Mouse (Mus musculus): ENCODE results near the gene Nop14.

Nop14 gene

GRCm38 (mm10) chr5:34659686-34660590 lies at the start of gene Nop14, which contains the start of gene Grk4:
Nop14 (minus strand) TSS chr5:34660148.
Grk4 (plus strand) TSS chr5:34660379.
- in situ Hi-C loops (cut with MboI) = loop anchor here (25.0 kb wide), 1 partner anchor 1023 kb away; the partner anchor contains the start of genes Fam53a and Gm9903

DNA sequence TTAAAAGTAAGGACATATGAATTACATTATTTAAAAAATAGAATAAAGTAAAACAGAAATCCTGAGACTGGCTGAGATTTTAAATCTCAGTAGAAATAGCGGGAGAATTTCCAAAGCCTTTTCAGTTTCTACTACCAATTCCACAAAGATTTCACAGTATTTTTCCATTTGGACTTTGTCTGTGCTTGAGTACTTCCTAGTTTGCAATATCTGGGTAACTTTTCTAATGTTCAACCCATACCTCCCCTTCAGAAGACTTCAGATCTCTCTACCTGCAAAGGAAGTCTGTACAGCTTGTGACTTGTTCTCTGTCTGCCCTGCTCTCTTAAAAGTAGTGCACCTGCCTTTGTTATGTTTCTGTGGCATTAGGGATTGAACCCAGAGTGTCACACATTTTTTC lies 48.5 kb upstream of the Nop14 start:
- in situ Hi-C loops (cut with MboI) = no loop called here

DNA sequence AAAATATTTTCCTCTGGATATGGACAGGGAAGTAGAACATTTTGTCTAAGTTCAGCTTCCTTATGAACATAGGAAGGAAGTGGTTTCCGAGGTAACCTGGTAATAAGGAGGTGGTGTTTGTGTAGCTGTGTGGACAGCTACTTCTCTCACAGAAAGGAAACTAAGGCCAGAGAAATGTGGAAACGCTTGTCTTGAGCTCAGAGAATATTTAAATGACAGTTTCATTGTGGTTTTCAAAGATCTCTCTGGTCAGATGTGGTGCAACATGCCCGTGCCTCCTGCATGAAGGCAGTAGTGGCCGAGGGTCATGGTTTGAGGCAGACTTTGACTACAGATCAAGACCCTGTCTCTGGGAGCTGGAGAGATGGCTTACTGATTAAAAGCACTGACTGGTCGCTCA lies 35.6 kb upstream of the Nop14 start:
- in situ Hi-C loops (cut with MboI) = no loop called here

GRCm38 (mm10) chr5:34692782-34693181 lies 32.8 kb upstream of the Nop14 start:
- in situ Hi-C loops (cut with MboI) = no loop called here

DNA sequence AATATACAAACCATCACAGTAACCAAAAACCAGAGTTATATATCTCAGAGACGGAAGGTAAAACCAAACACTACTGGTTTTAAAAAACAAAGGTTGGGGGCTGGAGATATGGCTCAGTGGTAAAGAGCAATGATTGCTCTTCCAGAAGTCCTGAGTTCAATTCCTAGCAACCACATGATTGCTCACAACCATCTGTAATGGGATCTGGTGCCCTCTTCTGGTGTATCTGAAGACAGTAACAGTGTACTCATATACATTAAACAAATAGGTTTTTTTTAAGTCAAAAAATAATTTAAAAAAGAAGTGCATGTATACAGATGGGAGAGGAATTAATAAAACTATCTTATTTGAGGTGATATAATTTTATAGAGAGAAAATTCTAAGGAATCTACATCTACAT lies 29.9 kb upstream of the Nop14 start:
- in situ Hi-C loops (cut with MboI) = no loop called here

- in situ Hi-C loops (cut with MboI) = loop anchor here (25.0 kb wide), 1 partner anchor 1033 kb away; the partner anchor contains the start of genes Fam53a and Gm9903
Measured at GRCm38 (mm10) chr5:34670280-34670679, 10.3 kb upstream of the Nop14 start.

- in situ Hi-C loops (cut with MboI) = loop anchor here (25.0 kb wide), 1 partner anchor 1032 kb away; the partner anchor contains the start of genes Fam53a and Gm9903
Measured at GRCm38 (mm10) chr5:34669493-34669892, 9.5 kb upstream of the Nop14 start.

DNA sequence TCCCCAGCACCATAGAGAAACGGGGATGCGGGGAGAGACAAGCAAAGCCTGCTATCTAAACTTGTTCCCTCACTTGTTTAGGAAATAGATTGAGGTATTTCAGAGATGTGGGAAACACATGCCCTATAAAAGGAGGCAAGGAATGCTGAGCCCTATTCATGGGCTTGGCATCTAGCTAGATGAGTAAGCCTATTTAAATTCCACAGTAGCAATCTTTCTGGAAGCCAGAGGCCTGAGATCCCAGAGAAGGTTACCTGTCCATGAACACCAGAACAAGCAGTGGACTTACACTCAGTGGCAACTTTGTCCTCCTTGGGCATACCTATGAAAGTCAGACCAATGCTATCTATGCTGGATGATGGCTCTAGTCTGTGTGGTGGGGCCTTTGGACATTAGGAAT lies 3.3 kb upstream of the Nop14 start:
- in situ Hi-C loops (cut with MboI) = loop anchor here (25.0 kb wide), 1 partner anchor 1026 kb away; the partner anchor contains the start of genes Fam53a and Gm9903

DNA sequence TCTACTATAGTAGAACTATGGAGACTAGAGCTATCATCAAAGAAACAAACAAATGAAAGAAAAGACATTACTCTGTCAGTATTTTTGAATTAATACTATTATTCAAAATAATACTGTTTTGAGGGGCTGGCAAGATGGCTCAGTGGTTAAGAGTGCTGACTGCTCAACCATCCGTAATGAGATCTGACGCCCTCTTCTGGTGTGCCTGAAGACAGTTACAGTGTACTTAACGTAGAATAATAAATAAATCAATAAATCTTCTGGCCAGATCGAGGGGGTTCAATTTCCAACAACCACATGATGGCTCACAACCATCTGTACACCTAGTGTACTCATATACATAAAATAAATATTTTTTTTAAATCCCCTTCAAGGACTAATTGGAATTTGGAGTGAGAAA lies 2.0 kb upstream of the Nop14 start:
- in situ Hi-C loops (cut with MboI) = loop anchor here (25.0 kb wide), 1 partner anchor 1025 kb away; the partner anchor contains the start of genes Fam53a and Gm9903

DNA sequence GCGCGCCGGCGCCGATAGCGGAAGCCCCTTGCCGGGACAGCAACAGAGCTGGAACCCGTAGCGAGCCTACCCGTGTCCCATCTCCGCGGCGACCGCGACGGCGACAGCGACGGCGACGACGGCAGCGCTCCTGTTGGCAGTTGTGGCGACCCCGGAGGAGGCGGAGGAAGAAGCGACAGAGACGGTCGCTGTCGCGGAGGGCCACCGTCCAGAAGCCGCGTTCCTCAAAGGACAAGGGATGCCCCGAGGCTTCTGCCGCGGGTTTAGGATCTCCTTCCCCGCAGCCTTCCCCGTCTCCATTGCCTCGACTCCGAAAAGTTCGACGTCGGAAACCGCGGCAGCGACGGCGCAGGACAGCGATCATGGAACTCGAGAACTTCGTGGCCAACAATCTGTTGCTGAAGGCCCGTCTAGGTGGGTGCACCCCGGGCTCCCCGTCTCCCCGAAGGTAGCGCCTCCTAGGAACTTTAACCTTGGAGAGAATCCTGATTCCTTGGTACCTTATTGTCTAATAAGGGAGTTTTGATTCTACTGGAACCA lies 713 bp upstream of the Nop14 start:
- in situ Hi-C loops (cut with MboI) = loop anchor here (25.0 kb wide), 1 partner anchor 1023 kb away; the partner anchor contains the start of genes Fam53a and Gm9903

DNA sequence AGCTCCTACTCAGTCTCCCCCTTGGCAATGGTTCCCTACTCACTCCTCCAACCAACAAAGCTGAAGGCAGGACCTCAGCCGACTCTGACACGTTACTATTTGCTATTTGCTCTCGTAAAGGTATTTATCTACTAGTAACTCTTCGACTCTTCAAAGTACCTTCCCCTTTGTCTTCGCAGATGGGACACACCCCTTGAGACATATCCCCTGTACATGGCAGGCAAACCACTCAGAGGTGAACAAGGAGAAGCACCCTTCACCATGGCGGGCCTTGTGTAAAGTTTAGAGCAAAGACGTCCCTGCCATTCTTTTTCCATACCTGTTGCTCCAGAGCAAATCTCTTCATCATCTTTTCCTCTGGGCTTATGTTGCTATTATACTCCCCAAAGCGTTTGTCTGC lies 2.4 kb downstream of the Nop14 start:
- in situ Hi-C loops (cut with MboI) = loop anchor here (25.0 kb wide), 1 partner anchor 1020 kb away; the partner anchor contains the start of genes Fam53a and Gm9903

DNA sequence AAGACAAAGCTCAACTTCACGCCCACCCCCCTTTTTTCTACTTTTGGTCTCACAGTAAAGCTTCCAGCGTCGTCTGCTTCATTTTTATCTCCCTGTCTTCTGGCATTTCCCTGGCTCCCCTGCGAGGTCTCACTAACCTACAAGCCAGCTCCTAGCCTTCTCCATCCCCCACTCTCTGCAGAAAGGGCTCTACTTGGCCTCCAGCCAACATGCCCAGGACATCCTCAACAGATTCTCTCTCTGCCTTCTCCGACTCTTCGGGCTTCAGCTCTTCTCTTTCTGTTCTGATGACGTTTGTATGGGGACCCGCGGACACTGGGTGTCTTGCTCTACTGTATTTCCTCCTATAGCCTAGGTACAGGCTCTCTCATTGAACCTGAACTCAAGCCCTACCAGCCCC lies 5.1 kb downstream of the Nop14 start:
- in situ Hi-C loops (cut with MboI) = loop anchor here (25.0 kb wide), 1 partner anchor 1018 kb away; the partner anchor contains the start of genes Fam53a and Gm9903

GRCm38 (mm10) chr5:34652961-34653360 lies 7.0 kb downstream of the Nop14 start:
- in situ Hi-C loops (cut with MboI) = loop anchor here (25.0 kb wide), 1 partner anchor 1016 kb away; the partner anchor contains the start of genes Fam53a and Gm9903

GRCm38 (mm10) chr5:34647581-34647980 lies 12.4 kb downstream of the Nop14 start:
- in situ Hi-C loops (cut with MboI) = no loop called here

GRCm38 (mm10) chr5:34642932-34643331 lies 17.0 kb downstream of the Nop14 start:
- in situ Hi-C loops (cut with MboI) = no loop called here

DNA sequence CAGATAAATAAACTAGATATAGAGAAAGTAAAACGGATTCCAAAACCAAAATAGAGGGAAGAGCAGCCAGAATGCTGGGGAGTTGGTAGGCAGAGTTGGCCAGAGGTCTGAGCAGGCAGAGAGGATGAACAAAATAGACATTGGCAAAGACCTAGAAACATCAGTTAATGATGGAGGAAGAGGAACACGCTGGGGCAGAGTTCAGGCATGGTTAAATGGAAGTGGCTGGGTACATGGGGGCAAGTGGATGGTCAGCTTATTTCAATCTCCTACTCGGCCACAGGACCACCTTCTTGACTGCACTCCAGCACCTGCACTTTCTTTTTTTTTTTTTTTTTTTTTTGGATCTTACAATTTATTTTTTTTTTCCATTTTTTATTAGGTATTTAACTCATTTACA lies 18.0 kb downstream of the Nop14 start:
- in situ Hi-C loops (cut with MboI) = no loop called here

DNA sequence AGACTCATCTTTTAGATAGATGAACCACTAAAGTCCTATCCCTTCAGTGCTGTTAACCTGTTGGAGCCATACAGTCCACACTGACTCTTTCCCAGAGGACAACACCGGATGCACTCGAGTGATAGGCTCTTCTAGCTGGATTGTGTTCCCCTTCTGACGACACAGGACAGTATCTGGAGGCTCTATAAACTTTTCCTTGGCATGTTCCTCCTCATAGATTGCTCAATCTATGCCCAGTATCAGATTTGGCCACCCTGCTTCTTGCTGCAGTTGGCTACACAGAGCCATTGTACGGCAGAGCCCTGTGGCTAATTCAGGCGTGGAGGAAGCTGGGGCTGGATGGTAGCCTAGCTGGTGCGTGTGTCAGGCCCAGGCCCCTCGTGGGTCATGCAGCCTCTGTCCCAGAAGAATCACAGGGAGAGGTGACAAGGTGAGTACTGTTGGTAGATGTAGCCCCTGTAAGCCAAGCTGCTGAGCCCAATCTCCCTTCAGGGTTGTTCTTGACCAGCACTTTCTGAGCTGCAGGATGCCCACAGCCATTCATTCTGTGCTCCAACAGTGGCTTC lies 22.3 kb downstream of the Nop14 start:
- in situ Hi-C loops (cut with MboI) = loop anchor here (10.0 kb wide), 1 partner anchor 123 kb away; the partner anchor contains the start of gene Tnip2

- in situ Hi-C loops (cut with MboI) = loop anchor here (10.0 kb wide), 1 partner anchor 122 kb away; the partner anchor contains the start of gene Tnip2
Measured at GRCm38 (mm10) chr5:34636481-34637287, 23.3 kb downstream of the Nop14 start, which contains the start of gene Mfsd10. Mfsd10 (minus strand) TSS chr5:34637212.

- in situ Hi-C loops (cut with MboI) = loop anchor here (10.0 kb wide), 1 partner anchor 121 kb away; the partner anchor contains the start of gene Tnip2
Measured at GRCm38 (mm10) chr5:34635665-34636192, 24.2 kb downstream of the Nop14 start.

DNA sequence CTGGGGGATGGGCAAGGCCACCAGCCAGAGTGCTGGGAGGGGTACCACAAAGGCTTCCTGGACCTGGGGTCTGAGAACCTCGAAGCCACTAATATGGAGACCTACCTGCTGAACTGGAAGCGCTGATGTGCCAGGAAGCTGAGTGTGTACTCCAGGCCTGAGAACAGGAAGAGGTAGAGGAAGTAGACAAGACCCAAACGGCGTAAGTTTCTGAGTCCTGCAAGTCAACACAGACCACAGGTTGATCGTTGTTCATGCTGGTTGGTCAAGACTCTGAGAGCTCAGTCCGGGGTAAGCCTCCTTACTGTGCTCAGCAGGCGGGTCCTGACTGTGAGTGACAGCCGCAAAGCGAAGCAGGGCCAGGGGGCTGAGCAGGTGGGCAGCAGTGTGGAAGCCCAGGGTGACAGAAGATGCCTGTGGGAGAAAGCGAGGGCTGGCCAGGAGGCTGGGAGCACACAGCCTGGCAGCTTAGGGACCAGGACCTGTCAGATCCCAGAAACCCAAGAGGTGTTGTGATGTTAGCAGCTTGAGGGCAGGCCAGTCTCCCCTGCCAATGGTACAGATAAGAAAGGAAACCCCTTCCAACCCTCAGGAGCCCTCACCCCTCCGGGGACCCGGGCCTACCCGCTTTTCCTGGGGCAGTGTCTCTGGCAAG lies 25.1 kb downstream of the Nop14 start:
- in situ Hi-C loops (cut with MboI) = loop anchor here (10.0 kb wide), 1 partner anchor 120 kb away; the partner anchor contains the start of gene Tnip2
